Mouse (Mus musculus) limb, embryonic 13.5 days (tissue): ENCODE results near the gene Spi1. TPM values are rescaled to one million over a fixed set of nuclear protein-coding genes. Genes with fewer than 3 reads are reported as not detected.
"Not testable (repeated sequence)": the region's sequence is repeated elsewhere in the genome, so short reads cannot be mapped to it uniquely, and the experiment has no call there.

Experiments used
- ATAC-seq: fragments of 200-750 bp; cut with Nextera tagmentation; 2 replicates; pipeline ENCODE4 v1.8.0; 2017; ENCODE audit warnings: low read depth, moderate number of reproducible peaks, moderate TSS enrichment; ENCODE audit not compliant: low FRiP score
- H3K27ac ChIP-seq: fragments of 300-500 bp; sonication (generic); 2 replicates; pipeline ENCODE4 v1.5.1; 2015; ENCODE audit warnings: inconsistent platforms, mild to moderate bottlenecking, moderate library complexity
- H3K27me3 ChIP-seq: fragments of 300-500 bp; sonication (generic); 2 replicates; pipeline ENCODE4 v1.6.1; 2015; ENCODE audit warnings: mild to moderate bottlenecking, inconsistent platforms
- H3K36me3 ChIP-seq: fragments of 300-500 bp; sonication (generic); 2 replicates; pipeline ENCODE4 v1.6.1; 2015; ENCODE audit warnings: inconsistent platforms, mild to moderate bottlenecking, moderate library complexity
- H3K4me1 ChIP-seq: fragments of 300-500 bp; sonication (generic); 2 replicates; pipeline ENCODE4 v1.6.1; 2015; ENCODE audit warnings: inconsistent platforms
- H3K4me2 ChIP-seq: fragments of 300-500 bp; sonication (generic); replicated peaks from 2 replicates; pipeline ENCODE4 v1.6.1; 2015; ENCODE audit warnings: inconsistent platforms, mild to moderate bottlenecking, moderate library complexity
- H3K4me3 ChIP-seq: fragments of 300-500 bp; sonication (generic); 2 replicates; pipeline ENCODE4 v1.5.1; 2015; ENCODE audit warnings: moderate library complexity, mild to moderate bottlenecking, inconsistent platforms
- H3K9ac ChIP-seq: fragments of 300-500 bp; sonication (generic); 2 replicates; pipeline ENCODE4 v1.6.1; 2015; ENCODE audit warnings: mild to moderate bottlenecking, inconsistent platforms
- H3K9me3 ChIP-seq: fragments of 300-500 bp; sonication (generic); 2 replicates; pipeline ENCODE4 v1.6.1; 2016; ENCODE audit warnings: inconsistent platforms
- WGBS: fragments of 180-500 bp; shearing (Covaris S2); methylation state at CpG from one replicate; pipeline ENCODE4 v1.1.7; 2015; 5-methylcytosine and 5-hydroxymethylcytosine counted together
- polyA plus RNA-seq: library from polyadenylated mRNA; unstranded; fragments of >200 nt; fragmentation: Nextera tagmentation; extraction: Ambion mirVana; gene quantifications from 2 replicates; pipeline ENCODE4 v1.2.1, GENCODE M21; 2015

The Spi1 gene
- polyA plus RNA-seq, 1 experiment from 2014 or later = 6.0 TPM

GRCm38 (mm10) chr2:91109807-91110385, 27.7 kb downstream of the Spi1 start:
- Histone ChIP-seq H3K4me3 (no peak overlapping the region), H3K4me1 (0 out of 2 replicates have a peak, but pooled peaks cover 3% of the 10 kb centered on the region), H3K9ac (no peak overlapping the region), H3K4me2 (no peak overlapping the region), H3K27ac (no peak overlapping the region; the same call in 1 of the 2 replicates), H3K27me3 (no peaks in the 10 kb centered on the region), H3K9me3 (no peaks in the 10 kb centered on the region), H3K36me3 (no peaks in the 10 kb centered on the region)
- no peak for ATAC-seq
- 92% methylated on average over 5 of the region's 5 CpGs for WGBS

DNA sequence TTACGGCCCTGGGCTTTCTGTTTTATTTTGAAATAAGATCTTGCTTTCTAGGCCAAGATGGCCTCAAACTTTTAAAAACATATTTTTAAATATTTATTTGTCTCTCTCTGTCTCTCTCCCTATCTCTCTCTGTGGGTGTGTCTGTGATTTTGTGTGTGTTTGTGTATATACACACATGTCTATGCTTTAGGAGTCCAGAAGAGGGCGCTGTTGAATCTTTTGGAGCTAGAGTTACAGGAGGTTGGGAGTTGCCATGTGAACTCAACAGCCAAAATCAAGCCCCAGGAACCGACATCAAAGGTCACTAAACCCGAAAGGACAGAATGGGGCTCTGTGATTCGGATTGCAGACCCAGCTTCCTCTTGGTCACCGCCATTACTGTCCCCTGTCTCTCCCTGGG, 28.2 kb downstream of the Spi1 start:
- 72% methylated on average over 6 of the region's 6 CpGs for WGBS
- H3K9ac ChIP-seq = no peak overlapping the region
- H3K27ac ChIP-seq = no peak overlapping the region
- no peak for ATAC-seq
- no peaks in the 10 kb centered on the region for H3K27me3 ChIP-seq
- H3K4me1 ChIP-seq = 0 out of 2 replicates have a peak, but pooled peaks cover 5% of the 10 kb centered on the region
- H3K36me3 ChIP-seq = no peaks in the 10 kb centered on the region
- H3K4me3 ChIP-seq = no peak overlapping the region
- H3K4me2 ChIP-seq = no peak overlapping the region
- H3K9me3 ChIP-seq = no peaks in the 10 kb centered on the region

DNA sequence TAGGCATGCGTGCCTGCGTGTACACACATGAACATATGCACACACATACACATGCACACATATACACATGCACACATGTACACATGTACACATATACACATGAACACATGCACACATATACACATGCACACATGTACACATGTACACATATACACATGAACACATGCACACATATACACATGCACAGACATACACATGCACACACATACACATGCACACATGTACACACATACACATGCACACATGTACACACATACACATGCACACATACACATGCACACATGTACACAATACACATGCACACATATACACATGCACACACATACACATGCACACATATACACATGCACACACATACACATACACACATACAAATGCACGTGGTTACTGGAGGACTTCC, 29.6 kb downstream of the Spi1 start:
- H3K4me3 ChIP-seq, H3K4me1 ChIP-seq, H3K36me3 ChIP-seq, H3K27ac ChIP-seq, ATAC-seq, H3K4me2 ChIP-seq, H3K27me3 ChIP-seq, H3K9me3 ChIP-seq, H3K9ac ChIP-seq: not testable (repeated sequence)
- WGBS = 89% methylated on average over 3 of the region's 3 CpGs

DNA sequence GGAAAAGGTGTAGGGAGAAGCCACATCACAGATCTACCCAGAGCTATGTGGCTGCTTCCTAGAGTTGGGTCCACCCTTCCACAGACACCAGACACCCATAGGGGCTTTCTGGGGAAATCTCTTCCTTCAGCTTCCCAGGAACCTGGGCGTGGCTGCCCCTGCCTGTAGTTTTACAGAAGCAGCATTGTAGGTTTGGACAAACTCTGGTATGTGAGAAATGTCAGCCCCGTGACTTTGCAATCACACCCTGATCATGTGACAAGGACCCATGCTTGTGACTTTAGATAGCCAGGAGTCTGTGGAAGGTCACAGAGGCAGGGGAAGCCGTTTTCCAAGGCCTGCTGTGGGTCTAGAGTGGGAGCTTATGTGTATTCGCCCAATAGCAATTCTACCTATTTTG, 30.3 kb downstream of the Spi1 start:
- Histone ChIP-seq H3K4me1 (0 out of 2 replicates have a peak, but pooled peaks cover 7% of the 10 kb centered on the region), H3K27me3 (peaks cover 11% of the 10 kb centered on the region), H3K9me3 (no peaks in the 10 kb centered on the region), H3K4me2 (no peak overlapping the region), H3K36me3 (no peaks in the 10 kb centered on the region), H3K4me3 (no peak overlapping the region), H3K9ac (no peak overlapping the region), H3K27ac (no peak overlapping the region)
- no peak for ATAC-seq
- WGBS = 51% methylated on average over 4 of the region's 4 CpGs

DNA sequence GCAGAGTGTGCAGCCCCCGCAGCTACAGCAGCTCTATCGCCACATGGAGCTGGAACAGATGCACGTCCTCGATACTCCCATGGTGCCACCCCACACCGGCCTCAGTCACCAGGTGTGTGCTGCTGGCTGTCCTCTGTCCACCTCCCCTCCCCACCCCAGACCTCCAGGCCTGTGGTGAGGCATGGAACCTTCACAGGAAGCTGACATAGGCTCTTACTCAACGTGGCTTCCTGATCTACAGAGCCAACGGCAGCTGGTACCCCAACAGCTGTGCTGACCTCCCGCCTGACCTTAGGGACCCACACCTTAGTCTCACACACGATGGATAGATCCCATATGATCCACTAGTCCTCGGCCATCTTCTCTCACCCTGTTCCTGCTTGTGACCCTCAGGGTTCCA, 31.1 kb downstream of the Spi1 start:
- Histone ChIP-seq H3K4me2 (no peak overlapping the region), H3K4me3 (no peak overlapping the region), H3K27ac (no peak overlapping the region), H3K9ac (no peak overlapping the region), H3K27me3 (peaks cover 14% of the 10 kb centered on the region), H3K36me3 (no peaks in the 10 kb centered on the region), H3K4me1 (0 out of 2 replicates have a peak, but pooled peaks cover 7% of the 10 kb centered on the region), H3K9me3 (no peaks in the 10 kb centered on the region)
- ATAC-seq = no peak
- WGBS = 73% methylated on average over 10 of the region's 10 CpGs

DNA sequence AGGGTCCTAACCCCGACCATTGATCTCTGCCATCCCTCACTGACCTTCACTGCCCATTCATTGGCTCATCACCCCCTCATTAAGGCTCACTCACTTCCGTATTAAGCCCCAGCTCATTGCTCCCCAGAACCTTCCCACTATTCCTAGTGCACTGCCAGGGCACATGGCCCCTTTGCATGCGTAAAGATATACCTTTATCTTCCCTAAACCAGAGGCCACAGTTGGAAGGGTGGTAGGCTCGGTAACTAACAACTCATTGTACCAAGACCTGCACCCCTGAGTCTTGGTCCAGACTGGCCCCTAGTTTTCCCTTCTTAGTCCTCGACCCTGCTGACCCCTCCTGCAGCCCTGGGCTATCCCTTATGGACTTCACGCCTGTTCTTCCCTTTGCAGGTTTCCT, 31.7 kb downstream of the Spi1 start:
- no peaks in the 10 kb centered on the region for H3K9me3 ChIP-seq

DNA sequence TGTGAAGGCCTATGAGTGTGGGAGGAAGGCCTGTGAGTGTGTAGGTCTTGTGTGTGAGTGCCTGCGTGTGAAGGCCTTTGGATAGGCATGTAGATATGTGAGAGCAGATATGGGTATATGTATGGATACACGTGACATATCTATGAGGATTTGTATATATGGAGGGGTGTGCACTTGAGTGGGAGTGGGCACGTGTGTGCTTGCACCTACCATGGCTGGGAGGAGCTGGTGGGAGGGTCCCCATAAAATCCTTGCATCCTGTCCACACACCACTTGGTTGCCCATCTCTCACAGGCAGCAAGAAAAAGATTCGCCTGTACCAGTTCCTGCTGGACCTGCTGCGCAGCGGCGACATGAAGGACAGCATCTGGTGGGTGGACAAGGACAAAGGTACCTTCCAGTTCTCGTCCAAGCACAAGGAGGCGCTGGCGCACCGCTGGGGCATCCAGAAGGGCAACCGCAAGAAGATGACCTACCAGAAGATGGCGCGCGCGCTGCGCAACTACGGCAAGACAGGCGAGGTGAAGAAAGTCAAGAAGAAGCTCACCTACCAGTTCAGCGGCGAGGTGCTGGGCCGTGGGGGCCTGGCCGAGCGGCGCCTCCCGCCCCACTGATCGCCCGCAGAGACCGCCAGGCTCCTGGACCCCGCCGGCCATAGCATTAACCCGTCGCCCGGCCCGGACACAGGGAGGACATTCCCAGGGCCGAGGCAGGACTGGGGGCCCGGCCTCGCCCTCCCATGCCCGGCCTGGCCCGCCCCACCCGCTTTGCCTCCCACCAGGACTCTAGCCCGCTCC, 32.8 kb downstream of the Spi1 start:
- Histone ChIP-seq H3K9ac (peak overlapping the region; percentile 79), H3K4me2 (peak overlapping the region; percentile 87), H3K36me3 (no peaks in the 10 kb centered on the region), H3K4me1 (0 out of 2 replicates have a peak, but pooled peaks cover 7% of the 10 kb centered on the region), H3K27ac (no peak overlapping the region), H3K4me3 (peak overlapping the region; percentile 50), H3K9me3 (no peaks in the 10 kb centered on the region), H3K27me3 (peaks cover 14% of the 10 kb centered on the region)
- peak; percentile 57 for ATAC-seq
- 13% methylated on average over 32 of the region's 42 CpGs for WGBS

More for the DNA sequence above, 31.7 kb downstream of the Spi1 start:
- H3K4me1 ChIP-seq = 0 out of 2 replicates have a peak, but pooled peaks cover 7% of the 10 kb centered on the region
- H3K27ac ChIP-seq = no peak overlapping the region
- H3K36me3 ChIP-seq = no peaks in the 10 kb centered on the region
- no peak overlapping the region for H3K9ac ChIP-seq
- no peak for ATAC-seq
- WGBS = 69% methylated on average over 6 of the region's 6 CpGs
- no peak overlapping the region for H3K4me2 ChIP-seq
- peaks cover 14% of the 10 kb centered on the region for H3K27me3 ChIP-seq
- H3K4me3 ChIP-seq = no peak overlapping the region

GRCm38 (mm10) chr2:91115578-91115970, 33.4 kb downstream of the Spi1 start:
- WGBS = 39% methylated on average over 12 of the region's 12 CpGs
- H3K4me1 ChIP-seq = 0 out of 2 replicates have a peak, but pooled peaks cover 7% of the 10 kb centered on the region
- peaks cover 14% of the 10 kb centered on the region for H3K27me3 ChIP-seq
- H3K36me3 ChIP-seq = no peaks in the 10 kb centered on the region
- peak overlapping the region; percentile 79 for H3K9ac ChIP-seq
- no peaks in the 10 kb centered on the region for H3K9me3 ChIP-seq
- peak overlapping the region; percentile 87 for H3K4me2 ChIP-seq
- no peak for ATAC-seq
- no peak overlapping the region for H3K27ac ChIP-seq
- H3K4me3 ChIP-seq = peak overlapping the region; percentile 50

- 0 out of 2 replicates have a peak, but pooled peaks cover 7% of the 10 kb centered on the region for H3K4me1 ChIP-seq
- H3K27me3 ChIP-seq = peaks cover 19% of the 10 kb centered on the region
- no peak overlapping the region for H3K27ac ChIP-seq
- no peaks in the 10 kb centered on the region for H3K9me3 ChIP-seq
- no peaks in the 10 kb centered on the region for H3K36me3 ChIP-seq
- no peak for ATAC-seq
- H3K4me3 ChIP-seq = no peak overlapping the region
- 83% methylated on average over 5 of the region's 5 CpGs for WGBS
- H3K9ac ChIP-seq = no peak overlapping the region
- H3K4me2 ChIP-seq = no peak overlapping the region
These were observed 34.7 kb downstream of the Spi1 start for GRCm38 (mm10) chr2:91116842-91117241.

GRCm38 (mm10) chr2:91117585-91118275, 35.5 kb downstream of the Spi1 start, which contains the start of gene Mybpc3:
Gene Mybpc3, plus strand, starts transcription at chr2:91118144.
- WGBS = 76% methylated on average over 11 of the region's 11 CpGs

DNA sequence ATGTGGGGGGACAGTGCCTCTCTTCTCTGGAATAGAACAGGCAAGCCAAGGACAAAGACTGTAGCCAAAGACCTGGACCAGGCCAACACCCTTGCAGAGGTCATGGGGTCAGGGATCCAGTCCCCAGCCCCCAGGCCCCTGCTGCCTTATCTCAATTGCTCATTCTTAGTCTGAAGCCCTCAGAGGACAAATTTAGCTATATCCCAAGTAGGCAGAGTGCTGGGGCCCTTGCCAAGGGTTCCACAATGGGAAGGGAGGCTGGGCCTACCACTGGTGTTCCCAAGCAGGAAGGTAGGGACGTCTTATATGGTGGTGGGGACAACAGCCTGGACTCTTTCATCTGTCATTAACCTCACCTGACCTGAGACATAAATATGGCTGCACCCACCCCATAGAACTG, 36.5 kb downstream of the Spi1 start:
- ATAC-seq = no peak
- WGBS = 45% methylated on average over 1 of the region's 1 CpGs
- Histone ChIP-seq H3K36me3 (no peaks in the 10 kb centered on the region), H3K9me3 (no peaks in the 10 kb centered on the region), H3K4me3 (no peak overlapping the region), H3K27ac (no peak overlapping the region), H3K27me3 (peaks cover 19% of the 10 kb centered on the region), H3K9ac (no peak overlapping the region), H3K4me1 (0 out of 2 replicates have a peak, but pooled peaks cover 5% of the 10 kb centered on the region), H3K4me2 (no peak overlapping the region)

More at GRCm38 (mm10) chr2:91117585-91118275, 35.5 kb downstream of the Spi1 start, which contains the start of gene Mybpc3:
- peaks cover 19% of the 10 kb centered on the region for H3K27me3 ChIP-seq
- no peak for ATAC-seq
- 0 out of 2 replicates have a peak, but pooled peaks cover 6% of the 10 kb centered on the region for H3K4me1 ChIP-seq
- no peak within 1 kb of the TSS for H3K27ac ChIP-seq
- no peaks in the 10 kb centered on the region for H3K9me3 ChIP-seq
- no peak within 1 kb of the TSS for H3K4me2 ChIP-seq
- H3K4me3 ChIP-seq = no peak within 1 kb of the TSS
- H3K9ac ChIP-seq = no peak within 1 kb of the TSS
- no peaks in the 10 kb centered on the region for H3K36me3 ChIP-seq

DNA sequence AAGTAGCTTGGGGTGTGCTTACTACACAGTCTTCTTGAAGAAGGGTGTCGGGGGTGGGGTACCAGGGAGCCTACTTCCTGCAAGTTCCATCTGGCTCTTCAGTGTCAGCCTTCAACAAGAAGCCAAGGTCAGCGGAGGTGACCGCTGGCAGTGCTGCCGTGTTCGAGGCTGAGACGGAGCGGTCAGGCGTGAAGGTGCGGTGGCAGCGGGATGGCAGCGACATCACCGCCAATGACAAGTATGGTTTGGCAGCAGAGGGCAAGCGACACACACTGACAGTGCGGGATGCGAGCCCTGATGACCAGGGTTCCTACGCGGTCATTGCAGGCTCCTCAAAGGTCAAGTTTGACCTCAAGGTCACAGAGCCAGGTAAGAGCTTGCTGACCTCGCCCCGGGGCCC, 36.9 kb downstream of the Spi1 start:
- no peak for ATAC-seq
- WGBS = 91% methylated on average over 19 of the region's 19 CpGs
- Histone ChIP-seq H3K9me3 (no peaks in the 10 kb centered on the region), H3K27me3 (peaks cover 19% of the 10 kb centered on the region), H3K4me3 (no peak overlapping the region), H3K36me3 (no peaks in the 10 kb centered on the region), H3K9ac (no peak overlapping the region), H3K4me2 (no peak overlapping the region), H3K27ac (no peak overlapping the region), H3K4me1 (0 out of 2 replicates have a peak, but pooled peaks cover 5% of the 10 kb centered on the region)
